Mouse (Mus musculus): ENCODE results near the gene Kcnmb4.

- no peak for TF ChIP-seq CTCF (IDR thresholded peaks at IDR 0.05; ENCODE audit: borderline replicate concordance, extremely low read depth, insufficient read depth, insufficient read length)
- TF ChIP-seq POLR2A (IDR thresholded peaks at IDR 0.05; ENCODE audit: borderline replicate concordance, extremely low read depth, insufficient read depth, insufficient read length, poor library complexity, severe bottlenecking): no peak
Observed at GRCm38 (mm10) chr10:116422551-116422950, 51.1 kb downstream of the Kcnmb4 start.

Measured in brain, embryonic 14.5 days (tissue).